Mouse (Mus musculus) lung, adult 2 months (tissue): ENCODE results near the gene Ptprr.

Experiments used
- CTCF ChIP-seq: fragments of 200-500 bp; IDR thresholded peaks from 2 replicates; pipeline ENCODE4 v1.5.1; 2011; ENCODE audit warnings: mild to moderate bottlenecking, low read length, control low read depth; ENCODE audit not compliant: insufficient read depth
- POLR2A ChIP-seq: fragments of 200-500 bp; IDR thresholded peaks from 2 replicates; pipeline ENCODE4 v1.6.1; 2011; ENCODE audit warnings: low read depth, mild to moderate bottlenecking, control low read depth, low read length, borderline replicate concordance; ENCODE audit errors: extremely low read depth

GRCm38 (mm10) chr10:116253972-116254371 is 236.0 kb downstream of the Ptprr start:
- TF ChIP-seq CTCF (no peak), POLR2A (no peak)
